Mouse (Mus musculus) testis, adult 2 months (tissue): ENCODE measurements around the gene Rnf25.

Source experiments
- CTCF ChIP-seq: fragments of 200-500 bp; IDR thresholded peaks from 2 replicates; pipeline ENCODE4 v1.5.1; 2012; ENCODE audit warnings: low read depth, mild to moderate bottlenecking, inconsistent platforms, low read length, moderate library complexity; ENCODE audit not compliant: control insufficient read depth, insufficient read depth, insufficient replicate concordance
- POLR2A ChIP-seq: fragments of 200-500 bp; IDR thresholded peaks from 2 replicates; pipeline ENCODE4 v1.6.1; 2012; ENCODE audit warnings: low read depth, mild to moderate bottlenecking, inconsistent platforms, low read length, moderate library complexity; ENCODE audit not compliant: control insufficient read depth

DNA sequence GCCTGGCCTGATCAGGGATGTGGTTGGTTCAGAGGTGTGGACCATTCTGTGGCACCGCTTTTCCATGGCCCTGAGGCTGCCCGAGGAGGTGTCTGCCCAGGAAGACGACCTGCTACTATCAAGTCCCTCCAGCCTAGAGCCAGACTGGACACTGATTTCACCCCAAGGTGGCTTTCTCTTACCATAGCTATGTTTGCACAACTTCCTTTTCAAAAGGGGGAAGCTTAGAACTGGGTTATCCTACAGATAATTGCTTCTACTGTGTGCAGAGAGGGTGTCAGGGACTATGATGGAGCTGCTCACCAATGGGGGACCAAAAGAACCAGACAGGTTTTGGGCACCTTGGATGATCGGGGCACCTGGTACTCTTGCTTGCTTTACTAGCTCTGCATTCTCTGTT lies 31.5 kb upstream of the Rnf25 start:
- no peak for TF ChIP-seq CTCF
- TF ChIP-seq POLR2A, result no peak
